Comparison of ENCODE assay signal across 10 mouse cellular contexts in the genomic region with DNA sequence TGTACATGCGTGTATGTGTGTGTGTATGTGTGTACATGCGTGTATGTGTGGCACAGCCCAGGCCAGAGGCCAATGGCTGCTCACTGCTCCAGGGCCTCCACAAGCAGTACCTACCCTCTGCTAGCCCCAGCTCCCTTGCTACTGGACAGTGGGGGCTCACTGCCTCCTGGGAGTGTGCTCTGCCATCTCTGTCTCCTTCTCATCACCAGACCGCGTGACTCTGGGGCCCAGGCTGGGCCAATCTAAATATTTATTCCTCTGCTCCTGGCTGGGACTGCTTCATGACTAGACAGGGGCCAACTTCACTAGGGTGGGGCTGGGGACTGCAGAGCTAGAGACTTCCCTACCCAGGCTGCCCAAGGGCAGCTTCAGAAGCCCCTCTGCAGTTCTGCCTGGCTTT. TPM values are rescaled to one million over a fixed set of nuclear protein-coding genes. Genes with fewer than 3 reads are reported as not detected.
DNase-seq lines count a peak whose midpoint lies in the region; ATAC-seq and TF ChIP-seq lines count a peak whose summit lies in the region.
"Had no signal": no experiment of that assay in that cellular context is flagged by ENCODE, and none has a peak within 500 bp of the region (broad histone marks: within the 10 kb centered on the region; RNA-seq: fewer than 3 reads in every experiment).

No protein-coding gene starts in this region.

- H3K27me3 ChIP-seq in megakaryocyte, embryonic 14.5 days (replicated peaks): peaks cover 41% of the 10 kb centered on the region
- no peaks in the 10 kb centered on the region for H3K27me3 ChIP-seq in heart, embryonic 10.5 days (ENCODE audit: insufficient read depth, poor library complexity, severe bottlenecking)
- no peaks in the 10 kb centered on the region for H3K27me3 ChIP-seq in limb, embryonic 13.5 days
- H3K27me3 ChIP-seq in small intestine, adult 2 months (ENCODE audit: control insufficient read depth, insufficient read depth, low read length): no peaks in the 10 kb centered on the region

- H3K4me2 ChIP-seq in limb, embryonic 13.5 days (replicated peaks): no peak overlapping the region; the same call in 1 of the 2 replicates

- no peak for TF ChIP-seq POLR2A in small intestine, adult 2 months (IDR thresholded peaks at IDR 0.05; ENCODE audit: low read depth, low read length)

- 49% methylated on average over 4 of the region's 4 CpGs for WGBS in heart, embryonic 10.5 days
- WGBS in limb, embryonic 13.5 days: 46% methylated on average over 4 of the region's 4 CpGs
- 40% methylated on average over 4 of the region's 4 CpGs for WGBS in small intestine, adult 2 months

- no peaks in the 10 kb centered on the region for H3K36me3 ChIP-seq in megakaryocyte, embryonic 14.5 days (replicated peaks; ENCODE audit: low read length)
- H3K36me3 ChIP-seq in heart, embryonic 10.5 days: peaks cover 9% of the 10 kb centered on the region; the same call in 1 of the 2 replicates
- H3K36me3 ChIP-seq in limb, embryonic 13.5 days: peaks cover 84% of the 10 kb centered on the region
- H3K36me3 ChIP-seq in small intestine, adult 2 months (ENCODE audit: control insufficient read depth, insufficient read depth, low read length): peaks cover 1% of the 10 kb centered on the region; the same call in 1 of the 2 replicates

- ATAC-seq in megakaryocyte, adult 5-6 weeks (ENCODE audit: poor library complexity, severe bottlenecking): no peak
- no peak for ATAC-seq in limb, embryonic 13.5 days (ENCODE audit: low FRiP score, low read depth)

- no peaks in the 10 kb centered on the region for H3K9me3 ChIP-seq in megakaryocyte, embryonic 14.5 days
- no peaks in the 10 kb centered on the region for H3K9me3 ChIP-seq in heart, embryonic 10.5 days
- H3K9me3 ChIP-seq in limb, embryonic 13.5 days: no peaks in the 10 kb centered on the region; the same call in 1 of the 2 replicates

- no peak for DNase-seq in heart, embryonic 10.5 days (ENCODE audit: low spot score)
- DNase-seq in testis, postnatal 10 days (ENCODE audit: low spot score): no peak
- DNase-seq in spleen, adult 18-20 months: no peak
- DNase-seq in embryo, embryonic 10.5 days (ENCODE audit: low spot score): no peak
- DNase-seq: thymus, adult 2 months had no signal

- peak overlapping the region; percentile 83 for H3K27ac ChIP-seq in heart, embryonic 10.5 days
- peak overlapping the region; percentile 61; the same call in 1 of the 2 replicates for H3K27ac ChIP-seq in limb, embryonic 13.5 days
- H3K27ac ChIP-seq in small intestine, adult 2 months (ENCODE audit: insufficient read depth, low read depth, low read length): peak overlapping the region; percentile 82

- H3K4me3 ChIP-seq in megakaryocyte, embryonic 14.5 days (replicated peaks): peak overlapping the region; percentile 23
- H3K4me3 ChIP-seq in heart, embryonic 10.5 days: no peak overlapping the region
- no peak overlapping the region for H3K4me3 ChIP-seq in limb, embryonic 13.5 days
- H3K4me3 ChIP-seq in small intestine, adult 2 months (ENCODE audit: low read depth, low read length): peak overlapping the region; percentile 5; the same call in 1 of the 2 replicates

- peaks cover 32% of the 10 kb centered on the region for H3K4me1 ChIP-seq in megakaryocyte, embryonic 14.5 days
- peaks cover 83% of the 10 kb centered on the region for H3K4me1 ChIP-seq in heart, embryonic 10.5 days
- H3K4me1 ChIP-seq in limb, embryonic 13.5 days: peaks cover 90% of the 10 kb centered on the region
- peaks cover 39% of the 10 kb centered on the region for H3K4me1 ChIP-seq in small intestine, adult 2 months (ENCODE audit: control insufficient read depth, insufficient read depth, insufficient read length, low read length)

- H3K9ac ChIP-seq in limb, embryonic 13.5 days: peak overlapping the region; percentile 36

- TF ChIP-seq CTCF in small intestine, adult 2 months (IDR thresholded peaks at IDR 0.05; ENCODE audit: extremely low read depth, insufficient read length, insufficient replicate concordance, low read depth, low read length): no peak

RNA-seq across cellular contexts. Expression of gene Oaf, which starts 7.9 kb away (rescaled TPM):
- 8.2 TPM in 1 of 2 replicates, not detected in the other for polyA plus RNA-seq in megakaryocyte, embryonic 14.5 days (2012; ENCODE audit: insufficient read depth, low replicate concordance)
- 7.0 and 7.2 TPM in 2 replicates for total RNA-seq in megakaryocyte, adult 5-6 weeks (2015)
- total RNA-seq in megakaryocyte, adult 5-6 weeks (2017): 3.2 and 3.7 TPM in 2 replicates
- 31.1 and 39.8 TPM in 2 replicates for polyA plus RNA-seq in heart, embryonic 10.5 days (2016; fragmentation: Nextera tagmentation; extraction: Ambion mirVana)
- 103 and 106 TPM in 2 replicates for polyA plus RNA-seq in limb, embryonic 13.5 days (2015; fragmentation: Nextera tagmentation; extraction: Ambion mirVana)
- 21.4 and 35.7 TPM in 2 replicates for polyA plus RNA-seq in small intestine, adult 2 months (2012; rRNA removed)

RNA-seq across cellular contexts. Expression of gene Pou2f3, which starts 21.6 kb away (rescaled TPM):
- 1.3 TPM in 1 of 2 replicates, not detected in the other for polyA plus RNA-seq in megakaryocyte, embryonic 14.5 days (2012; ENCODE audit: insufficient read depth, low replicate concordance)
- not detected in 2 replicates for total RNA-seq in megakaryocyte, adult 5-6 weeks (2015)
- not detected in 2 replicates for total RNA-seq in megakaryocyte, adult 5-6 weeks (2017)
- polyA plus RNA-seq in heart, embryonic 10.5 days (2016; fragmentation: Nextera tagmentation; extraction: Ambion mirVana): 0.10 TPM in 1 of 2 replicates, not detected in the other
- 0.74 and 1.1 TPM in 2 replicates for polyA plus RNA-seq in limb, embryonic 13.5 days (2015; fragmentation: Nextera tagmentation; extraction: Ambion mirVana)
- 0.55 and 1.2 TPM in 2 replicates for polyA plus RNA-seq in small intestine, adult 2 months (2012; rRNA removed)
- polyA plus RNA-seq: embryonic facial prominence, embryonic 11.5 days had no signal

Comparison
In these comparisons a context has a peak if more than half of its experiments do, and no peak if none do; other contexts are left out.
1. H3K4me3 ChIP-seq: peak in megakaryocyte, embryonic 14.5 days (single experiment) and small intestine, adult 2 months (single experiment); none in heart, embryonic 10.5 days (single experiment) and limb, embryonic 13.5 days (single experiment).
2. Peak in every context shown above with its lines, with median percentiles within 50 percentile points of each other: H3K27ac ChIP-seq.